Mouse (Mus musculus) thymus, adult 2 months (tissue): ENCODE data around the gene Macrod2. TPM values are rescaled to one million over a fixed set of nuclear protein-coding genes. Genes with fewer than 3 reads are reported as not detected.

ENCODE experiments used
- DNase-seq: peaks from one replicate; pipeline ENCODE4 v3.0.0; 2021
- H3K27ac ChIP-seq: fragments of 200-500 bp; 2 replicates; pipeline ENCODE4 v1.5.1; 2012; ENCODE audit warnings: low read length, control low read depth; ENCODE audit not compliant: control insufficient read depth, insufficient read depth
- H3K27me3 ChIP-seq: fragments of 200-500 bp; 2 replicates; pipeline ENCODE4 v1.6.1; 2012; ENCODE audit warnings: mild to moderate bottlenecking, low read length, moderate library complexity, mixed read lengths; ENCODE audit not compliant: control insufficient read depth, insufficient read depth
- H3K36me3 ChIP-seq: fragments of 200-500 bp; 2 replicates; pipeline ENCODE4 v1.6.1; 2012; ENCODE audit warnings: mild to moderate bottlenecking, low read length, moderate library complexity; ENCODE audit not compliant: control insufficient read depth, insufficient read depth
- H3K4me1 ChIP-seq: fragments of 200-500 bp; replicated peaks from 2 replicates; pipeline ENCODE4 v1.6.1; 2012; ENCODE audit warnings: low read length; ENCODE audit not compliant: control insufficient read depth, insufficient read depth
- H3K4me3 ChIP-seq: fragments of 200-500 bp; 2 replicates; pipeline ENCODE4 v1.5.1; 2012; ENCODE audit warnings: mild to moderate bottlenecking, low read length, control low read depth, moderate library complexity; ENCODE audit not compliant: control insufficient read depth, insufficient read depth
- CTCF ChIP-seq: fragments of 200-500 bp; IDR thresholded peaks from 2 replicates; pipeline ENCODE4 v1.5.1; 2012; ENCODE audit warnings: mild to moderate bottlenecking, control low read depth, low read length, moderate library complexity, borderline replicate concordance; ENCODE audit not compliant: control insufficient read depth, poor library complexity, insufficient read depth; ENCODE audit errors: extremely low read depth
- POLR2A ChIP-seq: fragments of 200-500 bp; IDR thresholded peaks from 2 replicates; pipeline ENCODE4 v1.6.1; 2012; ENCODE audit warnings: mild to moderate bottlenecking, low read length, control low read depth, moderate library complexity; ENCODE audit not compliant: control insufficient read depth, poor library complexity, insufficient read depth; ENCODE audit errors: extremely low read depth
- WGBS: fragments of 180-500 bp; shearing (Covaris S2); methylation state at CpG from one replicate; pipeline ENCODE4 v1.1.7; 2018; 5-methylcytosine and 5-hydroxymethylcytosine counted together
- polyA plus RNA-seq: library from polyadenylated mRNA; depleted of rRNA; stranded (reverse); fragments of >200 nt; gene quantifications from 2 replicates; pipeline ENCODE4 v1.2.3, GENCODE M21; 2012

Gene Macrod2
- polyA plus RNA-seq, 1 experiment: 2.3 TPM

GRCm38 (mm10) chr2:141408766-141409165, 1013.7 kb downstream of the Macrod2 start:
- no peaks in the 10 kb centered on the region for H3K4me1 ChIP-seq
- no peaks in the 10 kb centered on the region for H3K27me3 ChIP-seq
- TF ChIP-seq POLR2A (no peak), CTCF (no peak)
- DNase-seq: no peak
- H3K36me3 ChIP-seq: no peaks in the 10 kb centered on the region
- no peak overlapping the region for H3K4me3 ChIP-seq
- H3K27ac ChIP-seq: no peak overlapping the region
- 39% methylated on average over 2 of the region's 2 CpGs for WGBS

DNA sequence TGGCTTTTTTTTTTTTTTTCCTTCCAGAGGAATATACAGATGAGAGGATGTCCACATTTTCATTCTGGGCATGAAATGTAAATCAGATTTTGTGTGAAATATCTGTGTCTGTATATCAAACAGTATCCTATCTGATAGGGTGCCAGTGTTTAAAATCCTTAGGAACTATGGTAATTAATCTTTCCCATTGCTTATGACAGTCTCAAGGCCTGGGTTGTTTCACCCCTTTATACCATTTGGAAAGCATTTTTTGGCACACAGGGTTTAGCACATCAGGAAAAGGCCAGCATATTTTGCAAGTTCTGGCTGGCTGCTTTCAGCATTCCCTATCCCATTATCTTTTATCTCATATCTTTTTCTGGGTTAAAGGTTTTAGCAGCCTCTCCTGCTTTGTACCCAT, 1021.3 kb downstream of the Macrod2 start:
- Histone ChIP-seq H3K36me3 (no peaks in the 10 kb centered on the region), H3K27me3 (no peaks in the 10 kb centered on the region), H3K4me1 (no peaks in the 10 kb centered on the region), H3K4me3 (no peak overlapping the region), H3K27ac (no peak overlapping the region)
- DNase-seq: no peak
- TF ChIP-seq CTCF: no peak
- no peak for TF ChIP-seq POLR2A

- 79% methylated on average over 8 of the region's 8 CpGs for WGBS
- Histone ChIP-seq H3K4me3 (no peak overlapping the region), H3K4me1 (no peaks in the 10 kb centered on the region), H3K27me3 (no peaks in the 10 kb centered on the region), H3K27ac (no peak overlapping the region), H3K36me3 (no peaks in the 10 kb centered on the region)
- no peak for TF ChIP-seq CTCF
- TF ChIP-seq POLR2A: no peak
- no peak for DNase-seq
Measured at GRCm38 (mm10) chr2:141416855-141417544, 1021.9 kb downstream of the Macrod2 start.

DNA sequence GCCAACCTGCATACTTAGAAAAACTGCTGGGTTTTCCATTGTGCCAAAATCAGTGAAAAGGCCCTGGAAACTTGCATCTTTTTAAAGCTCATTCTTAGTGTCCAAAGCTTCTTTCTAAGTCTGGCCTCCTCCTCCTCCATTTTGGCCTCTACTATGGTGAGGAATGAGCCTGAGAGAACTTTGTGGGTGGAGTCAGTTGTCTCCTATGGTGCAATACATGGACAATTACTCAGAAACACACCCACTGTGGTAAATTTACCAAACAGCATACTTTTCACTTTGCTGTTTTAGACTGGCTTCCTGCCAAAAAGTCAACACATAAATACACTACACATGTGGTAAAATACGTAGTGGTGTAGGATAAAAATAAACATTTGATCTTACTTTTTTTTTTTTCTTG, 1024.7 kb downstream of the Macrod2 start:
- WGBS: 42% methylated on average over 1 of the region's 1 CpGs

GRCm38 (mm10) chr2:141434084-141434483, 1039.0 kb downstream of the Macrod2 start:
- no peak overlapping the region for H3K4me3 ChIP-seq
- no peak for TF ChIP-seq CTCF
- TF ChIP-seq POLR2A: no peak
- H3K27ac ChIP-seq: no peak overlapping the region
- no peaks in the 10 kb centered on the region for H3K27me3 ChIP-seq
- 87% methylated on average over 5 of the region's 5 CpGs for WGBS
- no peak for DNase-seq
- no peaks in the 10 kb centered on the region for H3K36me3 ChIP-seq
- H3K4me1 ChIP-seq: no peaks in the 10 kb centered on the region

More for the DNA sequence above, 1024.7 kb downstream of the Macrod2 start:
- H3K4me3 ChIP-seq: no peak overlapping the region
- H3K27me3 ChIP-seq: no peaks in the 10 kb centered on the region
- TF ChIP-seq CTCF: no peak
- no peak for TF ChIP-seq POLR2A
- DNase-seq: no peak
- H3K36me3 ChIP-seq: no peaks in the 10 kb centered on the region
- no peaks in the 10 kb centered on the region for H3K4me1 ChIP-seq
- H3K27ac ChIP-seq: no peak overlapping the region

DNA sequence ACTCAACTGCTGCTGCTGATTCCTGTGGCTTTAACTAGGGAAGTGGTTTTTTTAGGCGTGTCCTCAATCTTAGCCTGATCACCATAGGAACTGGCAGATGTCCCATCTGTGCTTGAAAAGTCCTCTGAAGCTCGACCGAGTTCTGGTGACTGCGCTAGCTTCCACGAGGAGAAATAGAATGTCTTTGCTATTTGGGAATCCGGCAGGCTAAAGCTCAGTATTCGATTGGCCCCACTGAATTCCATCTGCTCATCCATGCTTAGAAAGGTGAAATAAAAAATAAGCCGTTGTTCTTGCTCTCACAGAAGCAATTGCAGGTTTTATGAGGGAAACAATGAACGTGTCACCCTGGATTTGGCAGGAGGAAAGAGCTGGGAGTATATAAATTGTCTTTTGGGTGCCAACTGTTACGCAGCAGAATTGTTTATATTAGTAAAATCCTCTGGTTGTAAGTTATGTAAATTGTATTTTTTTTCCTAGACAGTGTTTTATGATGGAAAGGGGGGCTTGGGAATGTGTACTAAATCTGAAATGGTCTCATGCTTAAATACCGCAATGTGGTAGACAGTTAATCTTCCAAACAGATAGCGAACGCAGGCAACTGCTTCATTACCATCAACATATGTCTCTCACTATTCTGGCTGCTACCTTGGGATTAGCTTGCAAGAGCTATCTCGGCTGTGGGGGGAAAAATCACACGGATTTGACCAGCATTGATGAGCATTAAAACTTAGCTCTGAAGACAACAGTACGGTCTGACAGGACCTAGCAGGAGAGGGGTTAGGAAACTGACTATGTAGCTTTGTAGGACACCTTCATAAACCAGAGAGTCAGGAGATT, 1039.8 kb downstream of the Macrod2 start:
- DNase-seq: no peak
- Histone ChIP-seq H3K36me3 (no peaks in the 10 kb centered on the region), H3K27me3 (no peaks in the 10 kb centered on the region), H3K4me3 (no peak overlapping the region), H3K27ac (no peak overlapping the region), H3K4me1 (no peaks in the 10 kb centered on the region)
- 76% methylated on average over 16 of the region's 16 CpGs for WGBS
- TF ChIP-seq CTCF: no peak
- no peak for TF ChIP-seq POLR2A

- WGBS: 69% methylated on average over 2 of the region's 2 CpGs
- no peak overlapping the region for H3K4me3 ChIP-seq
Measured at GRCm38 (mm10) chr2:141441896-141442295, 1046.8 kb downstream of the Macrod2 start.

More at GRCm38 (mm10) chr2:141441896-141442295, 1046.8 kb downstream of the Macrod2 start:
- Histone ChIP-seq H3K27me3 (no peaks in the 10 kb centered on the region), H3K27ac (no peak overlapping the region), H3K36me3 (no peaks in the 10 kb centered on the region), H3K4me1 (no peaks in the 10 kb centered on the region)
- TF ChIP-seq CTCF (no peak), POLR2A (no peak)
- DNase-seq: no peak
